Mouse (Mus musculus) right cerebral cortex, postnatal 4 days (tissue): ENCODE results near the gene Slc22a15.
A peak's percentile ranks its signal among the peaks of the same experiment; 100 is the strongest.

Experiments
- DNase-seq: peaks from one replicate; pipeline ENCODE4 v3.0.0-alpha.2; 2022

Gene Slc22a15

DNA sequence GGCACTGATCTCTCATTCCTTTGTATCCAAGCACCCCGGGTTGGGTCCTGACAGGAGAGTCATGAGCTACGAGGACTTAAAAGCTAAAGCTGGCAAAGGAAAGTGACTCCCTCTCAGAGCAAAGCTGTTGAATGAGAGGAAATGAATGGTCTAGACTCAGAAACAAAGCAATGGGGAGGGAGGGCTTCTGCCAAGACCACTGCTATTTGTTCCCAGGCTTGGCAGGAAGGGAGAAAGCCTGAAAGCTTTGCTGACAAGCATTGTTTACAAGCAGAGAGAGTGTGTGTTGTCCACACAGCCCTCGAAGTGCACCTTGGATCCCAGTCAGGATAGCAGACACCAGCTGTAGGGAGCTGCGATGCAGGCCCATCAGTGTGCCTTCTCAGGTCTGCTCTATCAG, 117.3 kb downstream of the Slc22a15 start:
- no peak for DNase-seq

GRCm38 (mm10) chr3:101806149-101806548, 118.1 kb downstream of the Slc22a15 start:
- peak; percentile 87 for DNase-seq
